Comparison of ENCODE assay signal across 14 mouse cellular contexts in genomic region chr5:128729341-128729740, GRCm38 (mm10). TPM values are rescaled to one million over a fixed set of nuclear protein-coding genes. Genes with fewer than 3 reads are reported as not detected.
A peak's percentile ranks its signal among the peaks of the same experiment; 100 is the strongest.
DNase-seq lines count a peak whose midpoint lies in the region; ATAC-seq and TF ChIP-seq lines count a peak whose summit lies in the region.
"Had no signal": no experiment of that assay in that cellular context is flagged by ENCODE, and none has a peak within 500 bp of the region (broad histone marks: within the 10 kb centered on the region; RNA-seq: fewer than 3 reads in every experiment).

No protein-coding gene starts in this region.

- no peaks in the 10 kb centered on the region for H3K9me3 ChIP-seq in forebrain, embryonic 14.5 days (replicated peaks; ENCODE audit: control insufficient read depth, low read length)
- H3K9me3 ChIP-seq in forebrain, embryonic 13.5 days (replicated peaks) = no peaks in the 10 kb centered on the region
- no peaks in the 10 kb centered on the region for H3K9me3 ChIP-seq in liver, embryonic 11.5 days (ENCODE audit: control insufficient read depth, low read length)
- no peaks in the 10 kb centered on the region for H3K9me3 ChIP-seq in ES-Bruce4 (replicated peaks; ENCODE audit: control insufficient read depth, insufficient read depth, low read length, poor library complexity, severe bottlenecking)
- H3K9me3 ChIP-seq in embryonic facial prominence, embryonic 10.5 days = no peaks in the 10 kb centered on the region
- H3K9me3 ChIP-seq: limb, embryonic 12.5 days had no signal

- peak; percentile 31 for DNase-seq in forebrain, embryonic 14.5 days (ENCODE audit: low spot score)
- no peak for DNase-seq in liver, adult 2 months (ENCODE audit: extremely low read depth, low read depth, low spot score)
- no peak for DNase-seq in liver, embryonic 11.5 days (ENCODE audit: low spot score)
- peak; percentile 56 for DNase-seq in embryonic facial prominence, embryonic 10.5 days (ENCODE audit: low spot score)
- DNase-seq in adipocyte (ENCODE audit: low spot score) = no peak
- no peak for DNase-seq in heart, postnatal 4 days
- DNase-seq: cerebellum, postnatal 36 days; thymus, postnatal 14 days had no signal

- H3K9ac ChIP-seq in forebrain, embryonic 14.5 days (ENCODE audit: low read length) = no peak overlapping the region
- H3K9ac ChIP-seq in forebrain, embryonic 13.5 days = no peak overlapping the region
- no peak overlapping the region for H3K9ac ChIP-seq in liver, adult 2 months (ENCODE audit: low read depth, low read length)
- H3K9ac ChIP-seq in liver, embryonic 11.5 days (ENCODE audit: low read depth, low read length) = no peak overlapping the region
- no peak overlapping the region for H3K9ac ChIP-seq in ES-Bruce4 (ENCODE audit: low read depth, poor library complexity, severe bottlenecking)
- H3K9ac ChIP-seq: limb, embryonic 12.5 days had no signal

- WGBS in forebrain, embryonic 14.5 days = 84% methylated on average over 5 of the region's 5 CpGs
- 71% methylated on average over 5 of the region's 5 CpGs for WGBS in forebrain, embryonic 13.5 days
- 75% methylated on average over 5 of the region's 5 CpGs for WGBS in liver, adult 2 months
- 68% methylated on average over 5 of the region's 5 CpGs for WGBS in liver, embryonic 11.5 days
- 78% methylated on average over 5 of the region's 5 CpGs for WGBS in embryonic facial prominence, embryonic 10.5 days

- H3K27me3 ChIP-seq in forebrain, embryonic 14.5 days (replicated peaks; ENCODE audit: control insufficient read depth, insufficient read depth, low read length) = no peaks in the 10 kb centered on the region
- H3K27me3 ChIP-seq in forebrain, embryonic 13.5 days = no peaks in the 10 kb centered on the region
- no peaks in the 10 kb centered on the region for H3K27me3 ChIP-seq in liver, adult 2 months (ENCODE audit: control insufficient read depth, insufficient read depth, low read length)
- no peaks in the 10 kb centered on the region for H3K27me3 ChIP-seq in liver, embryonic 11.5 days (replicated peaks; ENCODE audit: control insufficient read depth, insufficient read depth, low read length)
- peaks cover 1% of the 10 kb centered on the region; the same call in 1 of the 2 replicates for H3K27me3 ChIP-seq in ES-Bruce4 (ENCODE audit: control insufficient read depth, insufficient read depth, low read length, poor library complexity, severe bottlenecking)
- H3K27me3 ChIP-seq in embryonic facial prominence, embryonic 10.5 days (replicated peaks; ENCODE audit: low read depth, poor library complexity, severe bottlenecking) = no peaks in the 10 kb centered on the region
- H3K27me3 ChIP-seq: limb, embryonic 12.5 days had no signal

- no peaks in the 10 kb centered on the region for H3K36me3 ChIP-seq in forebrain, embryonic 14.5 days (ENCODE audit: control insufficient read depth, insufficient read depth, low read length)
- H3K36me3 ChIP-seq in forebrain, embryonic 13.5 days (ENCODE audit: poor library complexity, severe bottlenecking) = no peaks in the 10 kb centered on the region
- H3K36me3 ChIP-seq in liver, adult 2 months (ENCODE audit: control insufficient read depth, insufficient read depth, low read length) = no peaks in the 10 kb centered on the region
- H3K36me3 ChIP-seq in liver, embryonic 11.5 days (ENCODE audit: control insufficient read depth, insufficient read depth, low read length) = no peaks in the 10 kb centered on the region
- no peaks in the 10 kb centered on the region for H3K36me3 ChIP-seq in ES-Bruce4 (ENCODE audit: control insufficient read depth, insufficient read depth, low read length, poor library complexity, severe bottlenecking)
- H3K36me3 ChIP-seq in embryonic facial prominence, embryonic 10.5 days (replicated peaks) = no peaks in the 10 kb centered on the region
- H3K36me3 ChIP-seq: limb, embryonic 12.5 days had no signal

- TF ChIP-seq CTCF in liver, adult 2 months (IDR thresholded peaks at IDR 0.05; ENCODE audit: low read depth, low read length) = peak; percentile 32; the same call in 1 of the 2 replicates
- peak; percentile 66 for TF ChIP-seq CTCF in ES-Bruce4 (IDR thresholded peaks at IDR 0.05; ENCODE audit: low read depth, low read length)

- no peaks in the 10 kb centered on the region for H3K4me1 ChIP-seq in forebrain, embryonic 14.5 days (ENCODE audit: control insufficient read depth, insufficient read depth, low read length)
- no peaks in the 10 kb centered on the region for H3K4me1 ChIP-seq in forebrain, embryonic 13.5 days
- no peaks in the 10 kb centered on the region for H3K4me1 ChIP-seq in liver, adult 2 months (ENCODE audit: control insufficient read depth, insufficient read depth, low read length)
- no peaks in the 10 kb centered on the region for H3K4me1 ChIP-seq in liver, embryonic 11.5 days (replicated peaks; ENCODE audit: control insufficient read depth, insufficient read depth, low read length)
- H3K4me1 ChIP-seq in ES-Bruce4 (ENCODE audit: control insufficient read depth, insufficient read depth, low read length) = no peaks in the 10 kb centered on the region
- H3K4me1 ChIP-seq in embryonic facial prominence, embryonic 10.5 days = no peaks in the 10 kb centered on the region
- H3K4me1 ChIP-seq: limb, embryonic 12.5 days had no signal

- no peak for TF ChIP-seq EP300 in ES-Bruce4 (IDR thresholded peaks at IDR 0.05; ENCODE audit: insufficient read depth, low read depth, low read length)

- no peak overlapping the region for H3K27ac ChIP-seq in forebrain, embryonic 14.5 days (ENCODE audit: low read depth, low read length)
- H3K27ac ChIP-seq in forebrain, embryonic 13.5 days = no peak overlapping the region
- no peak overlapping the region for H3K27ac ChIP-seq in liver, adult 2 months (replicated peaks; ENCODE audit: insufficient read depth, low read depth, low read length)
- no peak overlapping the region for H3K27ac ChIP-seq in liver, embryonic 11.5 days (ENCODE audit: low read depth, low read length)
- H3K27ac ChIP-seq in ES-Bruce4 (ENCODE audit: insufficient read depth, low read length) = no peak overlapping the region
- no peak overlapping the region for H3K27ac ChIP-seq in embryonic facial prominence, embryonic 10.5 days (replicated peaks)
- H3K27ac ChIP-seq: limb, embryonic 12.5 days had no signal

- no peak overlapping the region for H3K4me3 ChIP-seq in forebrain, embryonic 14.5 days (ENCODE audit: low read depth, low read length)
- H3K4me3 ChIP-seq in forebrain, embryonic 13.5 days = no peak overlapping the region
- no peak overlapping the region for H3K4me3 ChIP-seq in liver, adult 2 months (ENCODE audit: insufficient read depth, low read depth, low read length)
- H3K4me3 ChIP-seq in liver, embryonic 11.5 days (ENCODE audit: low read depth, low read length) = no peak overlapping the region
- no peak overlapping the region for H3K4me3 ChIP-seq in ES-Bruce4 (ENCODE audit: low read depth, low read length)
- H3K4me3 ChIP-seq in embryonic facial prominence, embryonic 10.5 days = no peak overlapping the region
- H3K4me3 ChIP-seq: limb, embryonic 12.5 days had no signal

- no peak for ATAC-seq in forebrain, embryonic 14.5 days
- no peak for ATAC-seq in forebrain, embryonic 13.5 days
- no peak for ATAC-seq in liver, embryonic 11.5 days (replicated peaks; ENCODE audit: low FRiP score)

- H3K79me2 ChIP-seq in liver, adult 2 months (ENCODE audit: control insufficient read depth, insufficient read depth, low read length) = no peaks in the 10 kb centered on the region

- no peak overlapping the region for H3K4me2 ChIP-seq in forebrain, embryonic 14.5 days (ENCODE audit: low read length)
- H3K4me2 ChIP-seq in forebrain, embryonic 13.5 days = no peak overlapping the region
- no peak overlapping the region for H3K4me2 ChIP-seq in liver, embryonic 11.5 days
- H3K4me2 ChIP-seq: limb, embryonic 12.5 days had no signal

- no peak for TF ChIP-seq POLR2A in liver, adult 2 months (IDR thresholded peaks at IDR 0.05; ENCODE audit: extremely low read depth, insufficient read depth, low read length)
- no peak for TF ChIP-seq POLR2A in ES-Bruce4 (IDR thresholded peaks at IDR 0.05; ENCODE audit: insufficient read depth, low read length)

RNA-seq across cellular contexts. Expression of gene Piwil1, which starts 27.0 kb away (rescaled TPM):
- not detected in 2 replicates for polyA plus RNA-seq in forebrain, embryonic 14.5 days (2014; fragmentation: Nextera tagmentation; extraction: Ambion mirVana)
- polyA plus RNA-seq in forebrain, embryonic 13.5 days (2015; fragmentation: Nextera tagmentation; extraction: Ambion mirVana) = 0.16 TPM in 1 of 2 replicates, not detected in the other
- total RNA-seq in liver, adult 2 months (2014; rRNA removed) = not detected in 2 replicates
- polyA plus RNA-seq in liver, adult 2 months (2012; rRNA removed) = not detected in 2 replicates
- not detected in 2 replicates for polyA plus RNA-seq in liver, embryonic 11.5 days (2014; fragmentation: Nextera tagmentation; extraction: Ambion mirVana)
- polyA plus RNA-seq in ES-Bruce4 (2011; ENCODE audit: insufficient read depth, insufficient read length, low read depth, missing spikeins) = not detected in 2 replicates
- polyA plus RNA-seq in embryonic facial prominence, embryonic 10.5 days (2016; fragmentation: Nextera tagmentation; extraction: Ambion mirVana) = 0.06 TPM in 1 of 2 replicates, not detected in the other
- total RNA-seq in heart, postnatal 4 days (2021) = not detected
- total RNA-seq: hematopoietic stem cell, adult 5-6 weeks; megakaryocyte progenitor cell, adult 5-6 weeks had no signal
- polyA plus RNA-seq: large intestine, adult 2 months; limb, embryonic 12.5 days had no signal

Comparison
In these comparisons a context has a peak if more than half of its experiments do, and no peak if none do; other contexts are left out.
1. DNase-seq: peak in forebrain, embryonic 14.5 days (single experiment) and embryonic facial prominence, embryonic 10.5 days (single experiment); none in liver, adult 2 months (single experiment), liver, embryonic 11.5 days (single experiment), adipocyte (single experiment) and heart, postnatal 4 days (single experiment).